Mouse (Mus musculus) Patski (cell line): ENCODE data around the gene Psmd9. TPM values are rescaled to one million over a fixed set of nuclear protein-coding genes. Genes with fewer than 3 reads are reported as not detected.

Experiments
- ATAC-seq: fragments of 100-300 bp; one replicate; pipeline ENCODE4 v1.8.0; 2021
- CTCF ChIA-PET: fragments of 350-600 bp; sonication (Branson Sonifier 250); formaldehyde crosslinking; loops from one replicate; lab custom pipeline; 2022; ENCODE audit warnings: inconsistent platforms; lab: Charles Lee
- POLR2A ChIA-PET: fragments of 350-600 bp; sonication (Branson Sonifier 250); formaldehyde crosslinking; loops from one replicate; lab custom pipeline; 2022; ENCODE audit warnings: antibody characterized with exemption, inconsistent platforms; lab: Charles Lee
- DNase-seq: peaks from one replicate; pipeline ENCODE4 v3.0.0-alpha.2; 2011; ENCODE audit warnings: low read depth, low spot score
- H3K27me3 ChIP-seq: fragments of 371-371 bp; one replicate; pipeline ENCODE4 v1.5.1; 2021
- CTCF ChIP-seq: fragments of 100-300 bp; IDR thresholded peaks from one replicate; pipeline ENCODE4 v1.5.1; 2021
- in situ Hi-C: fragments of 300-500 bp; cut with MboI; formaldehyde crosslinking; loops from 3 replicates; pipeline ENCODE4 v1.11.1; 2018; ENCODE audit warnings: low pct_unique_long_range_greater_than_20kb, mixed read lengths
- polyA plus RNA-seq: library from polyadenylated mRNA; unstranded; gene quantifications from one replicate; pipeline ENCODE4 v1.2.3, GENCODE M21; 2021

Psmd9 gene
- polyA plus RNA-seq, 1 experiment from 2014 or later = 59.3 TPM

GRCm38 (mm10) chr5:123140694-123141554, 28.3 kb upstream of the Psmd9 start:
- DNase-seq (peak; percentile 83), ATAC-seq (no peak)
- CTCF ChIA-PET = interaction anchor here (1.1 to 3.0 kb wide), 2 partner anchors 8 to 9 kb away, joined by 3 to 18 read pairs; no protein-coding TSS in a partner anchor
- no peak for TF ChIP-seq CTCF
- H3K27me3 ChIP-seq = no peaks in the 10 kb centered on the region
- in situ Hi-C loops = loop anchor here (25.0 kb wide), 3 partner anchors 854 to 1371 kb away; partner anchors contain the start of genes Ppp1cc and Pptc7
- POLR2A ChIA-PET = interaction anchor here (0.8 to 2.0 kb wide), 3 partner anchors 8 to 152 kb away, joined by 4 to 11 read pairs (median 5); no protein-coding TSS in a partner anchor

- in situ Hi-C loops = loop anchor here (25.0 kb wide), 3 partner anchors 854 to 1371 kb away; partner anchors contain the start of genes Ppp1cc and Pptc7
- DNase-seq (no peak), ATAC-seq (no peak)
- H3K27me3 ChIP-seq = no peaks in the 10 kb centered on the region
- TF ChIP-seq CTCF = no peak
- ChIA-PET POLR2A (interaction anchor here (1.4 kb wide), 1 partner anchor 9 kb away, joined by 5 read pairs; no protein-coding TSS in a partner anchor), CTCF (interaction anchor here (1.1 to 3.0 kb wide), 2 partner anchors 8 kb away, joined by 3 to 18 read pairs; no protein-coding TSS in a partner anchor)
Observed at GRCm38 (mm10) chr5:123141555-123142160, 27.6 kb upstream of the Psmd9 start.

- POLR2A ChIA-PET = interaction anchor here (0.6 to 1.4 kb wide), 3 partner anchors 8 to 72 kb away, joined by 4 to 10 read pairs (median 5); no protein-coding TSS in a partner anchor
- in situ Hi-C loops = loop anchor here (25.0 kb wide), 3 partner anchors 855 to 1370 kb away; partner anchors contain the start of genes Ppp1cc and Pptc7
- no peaks in the 10 kb centered on the region for H3K27me3 ChIP-seq
- no peak for DNase-seq
- no peak for TF ChIP-seq CTCF
- CTCF ChIA-PET = interaction anchor here (1.1 to 1.2 kb wide), 2 partner anchors 8 to 9 kb away, joined by 3 read pairs; no protein-coding TSS in a partner anchor
- ATAC-seq = no peak
Observed at GRCm38 (mm10) chr5:123142161-123143157, 26.8 kb upstream of the Psmd9 start, which contains the start of gene Setd1b. Setd1b (plus strand) TSS chr5:123142193.

- TF ChIP-seq CTCF = no peak
- ChIA-PET CTCF (interaction anchor here (1.2 to 1.4 kb wide), 3 partner anchors 9 to 12 kb away, joined by 3 to 6 read pairs (median 5); no protein-coding TSS in a partner anchor), POLR2A (interaction anchor here (0.6 to 1.2 kb wide), 4 partner anchors 9 to 72 kb away, joined by 3 to 10 read pairs (median 4); no protein-coding TSS in a partner anchor)
- in situ Hi-C loops = loop anchor here (25.0 kb wide), 3 partner anchors 856 to 1369 kb away; partner anchors contain the start of genes Ppp1cc and Pptc7
- DNase-seq = no peak
- H3K27me3 ChIP-seq = no peaks in the 10 kb centered on the region
- no peak for ATAC-seq
Observed at GRCm38 (mm10) chr5:123143251-123143970, 25.8 kb upstream of the Psmd9 start.

- ATAC-seq (no peak), DNase-seq (no peak)
- ChIA-PET POLR2A (interaction anchor here (0.7 to 1.2 kb wide), 4 partner anchors 10 to 18 kb away, joined by 3 to 10 read pairs (median 3); no protein-coding TSS in a partner anchor), CTCF (interaction anchor here (1.2 to 1.4 kb wide), 2 partner anchors 10 to 11 kb away, joined by 5 to 6 read pairs; no protein-coding TSS in a partner anchor)
- in situ Hi-C loops = loop anchor here (25.0 kb wide), 3 partner anchors 857 to 1368 kb away; partner anchors contain the start of genes Ppp1cc and Pptc7
- no peak for TF ChIP-seq CTCF
- no peaks in the 10 kb centered on the region for H3K27me3 ChIP-seq
Observed at GRCm38 (mm10) chr5:123143971-123144745, 25.1 kb upstream of the Psmd9 start.

- POLR2A ChIA-PET = interaction anchor here (0.7 to 1.0 kb wide), 2 partner anchors 18 to 19 kb away, joined by 3 read pairs; no protein-coding TSS in a partner anchor
- DNase-seq (no peak), ATAC-seq (no peak)
- in situ Hi-C loops = loop anchor here (25.0 kb wide), 3 partner anchors 858 to 1367 kb away; partner anchors contain the start of genes Ppp1cc and Pptc7
- no peak for TF ChIP-seq CTCF
- CTCF ChIA-PET = interaction anchor here (7.1 kb wide), 1 partner anchor 10 kb away, joined by 173 read pairs; the partner anchor contains the start of gene Rhof
- H3K27me3 ChIP-seq = no peaks in the 10 kb centered on the region
Observed at GRCm38 (mm10) chr5:123144746-123145590, 24.2 kb upstream of the Psmd9 start.

- in situ Hi-C loops = loop anchor here (25.0 kb wide), 3 partner anchors 859 to 1366 kb away; partner anchors contain the start of genes Ppp1cc and Pptc7
- CTCF ChIA-PET = interaction anchor here (7.1 kb wide), 1 partner anchor 12 kb away, joined by 173 read pairs; the partner anchor contains the start of gene Rhof
- no peak for DNase-seq
- no peak for ATAC-seq
- no peak for TF ChIP-seq CTCF
- H3K27me3 ChIP-seq = no peaks in the 10 kb centered on the region
- POLR2A ChIA-PET = no interaction called here
Observed at GRCm38 (mm10) chr5:123146357-123146756, 22.9 kb upstream of the Psmd9 start.
